Comparison of ENCODE assay signal across 12 mouse cellular contexts in genomic region chr5:74765061-74765767, GRCm38 (mm10).
DNase-seq lines count a peak whose midpoint lies in the region; ATAC-seq and TF ChIP-seq lines count a peak whose summit lies in the region.
"Had no signal": no experiment of that assay in that cellular context is flagged by ENCODE, and none has a peak within 500 bp of the region (broad histone marks: within the 10 kb centered on the region; RNA-seq: fewer than 3 reads in every experiment).

No protein-coding gene starts in this region.

- no peak overlapping the region for H3K9ac ChIP-seq in forebrain, embryonic 13.5 days
- no peak overlapping the region for H3K9ac ChIP-seq in kidney, embryonic 16.5 days (replicated peaks; ENCODE audit: low read length)
- H3K9ac ChIP-seq in stomach, embryonic 15.5 days: no peak overlapping the region
- H3K9ac ChIP-seq in stomach, postnatal 0 days (ENCODE audit: low read length): no peak overlapping the region
- no peak overlapping the region for H3K9ac ChIP-seq in neural tube, embryonic 15.5 days (replicated peaks)

- H3K4me2 ChIP-seq in forebrain, embryonic 13.5 days: no peak overlapping the region
- no peak overlapping the region for H3K4me2 ChIP-seq in kidney, embryonic 16.5 days (replicated peaks; ENCODE audit: low read depth, low read length)
- no peak overlapping the region for H3K4me2 ChIP-seq in stomach, embryonic 15.5 days
- H3K4me2 ChIP-seq in stomach, postnatal 0 days (replicated peaks; ENCODE audit: low read depth): no peak overlapping the region
- H3K4me2 ChIP-seq in neural tube, embryonic 15.5 days: no peak overlapping the region

- H3K4me3 ChIP-seq in forebrain, embryonic 13.5 days: no peak overlapping the region
- no peak overlapping the region for H3K4me3 ChIP-seq in forebrain, embryonic 10.5 days
- no peak overlapping the region for H3K4me3 ChIP-seq in kidney, embryonic 16.5 days (ENCODE audit: low read length)
- no peak overlapping the region for H3K4me3 ChIP-seq in stomach, embryonic 15.5 days (replicated peaks)
- H3K4me3 ChIP-seq in stomach, postnatal 0 days (ENCODE audit: low read depth, low read length): no peak overlapping the region
- H3K4me3 ChIP-seq in neural tube, embryonic 15.5 days (replicated peaks): no peak overlapping the region
- H3K4me3 ChIP-seq: left cerebral cortex, adult 2 months; megakaryocyte, embryonic 14.5 days had no signal

- no peaks in the 10 kb centered on the region for H3K27me3 ChIP-seq in forebrain, embryonic 13.5 days
- 0 out of 2 replicates have a peak, but pooled peaks cover 20% of the 10 kb centered on the region for H3K27me3 ChIP-seq in forebrain, embryonic 10.5 days (ENCODE audit: poor library complexity, severe bottlenecking)
- H3K27me3 ChIP-seq in kidney, embryonic 16.5 days (ENCODE audit: insufficient read depth, low read length): no peaks in the 10 kb centered on the region
- no peaks in the 10 kb centered on the region for H3K27me3 ChIP-seq in stomach, embryonic 15.5 days (replicated peaks)
- H3K27me3 ChIP-seq in stomach, postnatal 0 days (ENCODE audit: control insufficient read depth, insufficient read depth, low read length): no peaks in the 10 kb centered on the region
- no peaks in the 10 kb centered on the region for H3K27me3 ChIP-seq in neural tube, embryonic 15.5 days (replicated peaks)
- H3K27me3 ChIP-seq: megakaryocyte, embryonic 14.5 days had no signal

- no peak for TF ChIP-seq EP300 in stomach, postnatal 0 days (optimal IDR thresholded peaks at IDR 0.05)

- no peaks in the 10 kb centered on the region for H3K9me3 ChIP-seq in forebrain, embryonic 13.5 days (replicated peaks)
- H3K9me3 ChIP-seq in forebrain, embryonic 10.5 days: no peaks in the 10 kb centered on the region
- no peaks in the 10 kb centered on the region for H3K9me3 ChIP-seq in kidney, embryonic 16.5 days (ENCODE audit: low read length)
- no peaks in the 10 kb centered on the region for H3K9me3 ChIP-seq in stomach, embryonic 15.5 days
- H3K9me3 ChIP-seq in stomach, postnatal 0 days (ENCODE audit: control insufficient read depth, low read length): no peaks in the 10 kb centered on the region
- no peaks in the 10 kb centered on the region for H3K9me3 ChIP-seq in neural tube, embryonic 15.5 days (replicated peaks)

- no peak for TF ChIP-seq CTCF in stomach, postnatal 0 days (IDR thresholded peaks at IDR 0.05; ENCODE audit: low read depth)

- no peaks in the 10 kb centered on the region for H3K36me3 ChIP-seq in forebrain, embryonic 13.5 days (ENCODE audit: poor library complexity, severe bottlenecking)
- H3K36me3 ChIP-seq in forebrain, embryonic 10.5 days (replicated peaks): no peaks in the 10 kb centered on the region
- H3K36me3 ChIP-seq in kidney, embryonic 16.5 days (ENCODE audit: insufficient read depth, low read length): no peaks in the 10 kb centered on the region
- H3K36me3 ChIP-seq in stomach, embryonic 15.5 days: no peaks in the 10 kb centered on the region
- H3K36me3 ChIP-seq in stomach, postnatal 0 days (ENCODE audit: control insufficient read depth, insufficient read depth, low read length): no peaks in the 10 kb centered on the region
- no peaks in the 10 kb centered on the region for H3K36me3 ChIP-seq in neural tube, embryonic 15.5 days

- 32% methylated on average over 9 of the region's 9 CpGs for whole genome bisulfite sequencing in forebrain, embryonic 13.5 days
- 68% methylated on average over 9 of the region's 9 CpGs for WGBS in forebrain, embryonic 10.5 days
- 58% methylated on average over 9 of the region's 9 CpGs for WGBS in kidney, embryonic 16.5 days
- WGBS in stomach, embryonic 15.5 days: 49% methylated on average over 9 of the region's 9 CpGs
- 41% methylated on average over 9 of the region's 9 CpGs for WGBS in stomach, postnatal 0 days
- WGBS in neural tube, embryonic 15.5 days: 31% methylated on average over 9 of the region's 9 CpGs

- H3K27ac ChIP-seq in forebrain, embryonic 13.5 days: no peak overlapping the region
- H3K27ac ChIP-seq in forebrain, embryonic 10.5 days: no peak overlapping the region
- H3K27ac ChIP-seq in kidney, embryonic 16.5 days (ENCODE audit: low read length): no peak overlapping the region
- 0 out of 2 replicates have a peak overlapping the region, but pooled peaks have one; percentile 5 for H3K27ac ChIP-seq in stomach, embryonic 15.5 days
- H3K27ac ChIP-seq in stomach, postnatal 0 days (replicated peaks): no peak overlapping the region
- no peak overlapping the region; the same call in 1 of the 2 replicates for H3K27ac ChIP-seq in neural tube, embryonic 15.5 days (replicated peaks)
- H3K27ac ChIP-seq: left cerebral cortex, adult 2 months had no signal

- peaks cover 9% of the 10 kb centered on the region for H3K4me1 ChIP-seq in forebrain, embryonic 13.5 days
- peaks cover 13% of the 10 kb centered on the region; the same call in 1 of the 2 replicates for H3K4me1 ChIP-seq in forebrain, embryonic 10.5 days
- no peaks in the 10 kb centered on the region for H3K4me1 ChIP-seq in kidney, embryonic 16.5 days (ENCODE audit: insufficient read depth, low read length)
- no peaks in the 10 kb centered on the region for H3K4me1 ChIP-seq in stomach, embryonic 15.5 days
- no peaks in the 10 kb centered on the region for H3K4me1 ChIP-seq in stomach, postnatal 0 days (replicated peaks; ENCODE audit: control insufficient read depth, insufficient read depth)
- peaks cover 12% of the 10 kb centered on the region for H3K4me1 ChIP-seq in neural tube, embryonic 15.5 days
- H3K4me1 ChIP-seq: megakaryocyte, embryonic 14.5 days had no signal

- 0 out of 2 replicates have a peak, but pooled peaks have one; percentile 30 for ATAC-seq in forebrain, embryonic 13.5 days
- no peak for ATAC-seq in kidney, embryonic 16.5 days (ENCODE audit: low FRiP score, low TSS enrichment)
- ATAC-seq in stomach, embryonic 15.5 days (ENCODE audit: insufficient read depth, low FRiP score, low read depth): no peak
- ATAC-seq in stomach, postnatal 0 days (ENCODE audit: low FRiP score, low TSS enrichment): no peak
- ATAC-seq in neural tube, embryonic 15.5 days (ENCODE audit: low FRiP score): peak; percentile 65; the same call in 1 of the 2 replicates
- ATAC-seq: inflammation-experienced regulatory T-cells, adult 6 months had no signal

- DNase-seq in forebrain, embryonic 10.5 days (ENCODE audit: extremely low spot score, low spot score): no peak
- DNase-seq in kidney, adult 9 months: peak; percentile 28
- no peak for DNase-seq in stomach, postnatal 0 days (ENCODE audit: low spot score)
- no peak for DNase-seq in ovary, postnatal 36 days (ENCODE audit: low spot score)
- DNase-seq: right cerebral cortex, postnatal 14 days had no signal

Comparison
In these comparisons a context has a peak if more than half of its experiments do, and no peak if none do; other contexts are left out.
1. ATAC-seq: peak in forebrain, embryonic 13.5 days (single experiment) and neural tube, embryonic 15.5 days (single experiment); none in kidney, embryonic 16.5 days (single experiment), stomach, embryonic 15.5 days (single experiment) and stomach, postnatal 0 days (single experiment).